Mouse (Mus musculus) lung, postnatal 4 days (tissue): ENCODE data around the gene Pla1a.
A peak's percentile ranks its signal among the peaks of the same experiment; 100 is the strongest.

ENCODE experiments used
- DNase-seq, 2 experiments: peaks; one replicate each; pipeline ENCODE4 v3.0.0; 2021

Pla1a gene

GRCm38 (mm10) chr16:38431446-38432185 is 1.3 kb downstream of the Pla1a start:
- no peak for DNase-seq

- DNase-seq, result no peak
These were observed 7.1 kb downstream of the Pla1a start for GRCm38 (mm10) chr16:38425799-38426198.

- DNase-seq, result no peak
These were observed 7.6 kb downstream of the Pla1a start for GRCm38 (mm10) chr16:38425374-38425773.

- DNase-seq, result no peak
These were observed 18.0 kb downstream of the Pla1a start for GRCm38 (mm10) chr16:38414953-38415352.

- no peak for DNase-seq
These were observed 24.5 kb downstream of the Pla1a start for GRCm38 (mm10) chr16:38408416-38408815.

GRCm38 (mm10) chr16:38407584-38407983 is 25.4 kb downstream of the Pla1a start:
- DNase-seq, result no peak

GRCm38 (mm10) chr16:38406708-38407107 is 26.2 kb downstream of the Pla1a start:
- no peak for DNase-seq

GRCm38 (mm10) chr16:38406293-38406692 is 26.7 kb downstream of the Pla1a start:
- no peak for DNase-seq

GRCm38 (mm10) chr16:38403639-38404038 is 29.3 kb downstream of the Pla1a start:
- peak in 1 of 2 experiments; percentile 25 for DNase-seq

- DNase-seq, result no peak
These were observed 31.5 kb downstream of the Pla1a start for GRCm38 (mm10) chr16:38401468-38401867.

- no peak for DNase-seq
These were observed 32.5 kb downstream of the Pla1a start for GRCm38 (mm10) chr16:38400311-38400960.

GRCm38 (mm10) chr16:38399531-38400231 is 33.3 kb downstream of the Pla1a start:
- DNase-seq, result peak; percentile 67 to 80

GRCm38 (mm10) chr16:38399076-38399475 is 33.9 kb downstream of the Pla1a start:
- DNase-seq, result peak in 1 of 2 experiments; percentile 17

GRCm38 (mm10) chr16:38398266-38398665 is 34.7 kb downstream of the Pla1a start:
- no peak for DNase-seq

GRCm38 (mm10) chr16:38396155-38396554 is 36.8 kb downstream of the Pla1a start:
- DNase-seq, result peak; percentile 79

GRCm38 (mm10) chr16:38395060-38395730 is 37.8 kb downstream of the Pla1a start:
- no peak for DNase-seq

GRCm38 (mm10) chr16:38394191-38394618 is 38.7 kb downstream of the Pla1a start:
- DNase-seq, result peak in 1 of 2 experiments; percentile 36

GRCm38 (mm10) chr16:38392126-38392894 is 40.6 kb downstream of the Pla1a start:
- peak; percentile 15 to 54 for DNase-seq

GRCm38 (mm10) chr16:38390322-38390721 is 42.6 kb downstream of the Pla1a start:
- DNase-seq, result no peak

- no peak for DNase-seq
These were observed 43.6 kb downstream of the Pla1a start for GRCm38 (mm10) chr16:38389284-38389893.

- DNase-seq, result no peak
These were observed 44.2 kb downstream of the Pla1a start for GRCm38 (mm10) chr16:38388757-38389156.

- DNase-seq, result no peak
These were observed 45.6 kb downstream of the Pla1a start for GRCm38 (mm10) chr16:38387389-38387788.
